Mouse (Mus musculus): ENCODE measurements around the gene Gpd1. TPM values are rescaled to one million over a fixed set of nuclear protein-coding genes. Genes with fewer than 3 reads are reported as not detected.

Gene Gpd1
- polyA plus RNA-seq, 1 experiment from 2014 or later = 33.0 TPM

GRCm38 (mm10) chr15:99733186-99733585, 15.9 kb downstream of the Gpd1 start:
- H3K27ac ChIP-seq (ENCODE audit: low read length) = no peak overlapping the region
- H3K27me3 ChIP-seq (replicated peaks; ENCODE audit: control insufficient read depth, insufficient read depth, low read length) = no peaks in the 10 kb centered on the region
- peaks cover 13% of the 10 kb centered on the region for H3K36me3 ChIP-seq (ENCODE audit: control insufficient read depth, insufficient read depth, low read length)
- H3K9me3 ChIP-seq (ENCODE audit: control insufficient read depth, low read length) = 0 out of 2 replicates have a peak, but pooled peaks cover 2% of the 10 kb centered on the region
- no peak overlapping the region for H3K4me2 ChIP-seq (ENCODE audit: low read depth, low read length)
- 93% methylated on average over 5 of the region's 5 CpGs for WGBS
- H3K4me1 ChIP-seq (ENCODE audit: control insufficient read depth, insufficient read depth, low read length) = no peaks in the 10 kb centered on the region
- no peak overlapping the region for H3K4me3 ChIP-seq (ENCODE audit: low read length)
- H3K9ac ChIP-seq (ENCODE audit: low read depth, low read length) = no peak overlapping the region
- no peak for ATAC-seq

GRCm38 (mm10) chr15:99735631-99736030, 18.3 kb downstream of the Gpd1 start:
- Histone ChIP-seq H3K36me3 (ENCODE audit: control insufficient read depth, insufficient read depth, low read length) (peaks cover 4% of the 10 kb centered on the region), H3K4me1 (ENCODE audit: control insufficient read depth, insufficient read depth, low read length) (no peaks in the 10 kb centered on the region)
- WGBS = 91% methylated on average over 2 of the region's 2 CpGs

DNA sequence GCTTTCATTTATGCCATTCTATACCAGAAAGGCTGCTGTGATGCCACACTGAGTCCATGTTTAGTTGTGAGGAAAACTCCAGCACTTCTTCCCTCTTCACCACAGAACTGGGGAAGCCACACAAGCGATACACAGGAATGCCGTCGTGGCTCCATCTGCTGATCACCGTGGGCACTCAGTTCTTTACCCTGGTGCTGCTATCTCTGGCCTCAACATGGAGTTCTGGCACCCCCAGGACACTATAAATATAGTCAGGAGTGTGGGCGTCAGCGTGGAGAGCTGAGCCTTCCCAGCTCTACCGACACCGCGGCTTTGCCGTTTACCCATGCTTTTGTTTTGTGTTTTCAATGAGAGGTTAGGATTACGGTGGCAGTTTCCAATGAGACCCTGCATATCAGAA, 19.4 kb downstream of the Gpd1 start:
- no peak overlapping the region for H3K4me3 ChIP-seq (ENCODE audit: low read length)
- H3K27ac ChIP-seq (ENCODE audit: low read length) = no peak overlapping the region
- WGBS = 93% methylated on average over 11 of the region's 11 CpGs

More at GRCm38 (mm10) chr15:99735631-99736030, 18.3 kb downstream of the Gpd1 start:
- ATAC-seq = no peak
- no peaks in the 10 kb centered on the region for H3K9me3 ChIP-seq (ENCODE audit: control insufficient read depth, low read length)
- H3K4me2 ChIP-seq (ENCODE audit: low read depth, low read length) = no peak overlapping the region
- no peaks in the 10 kb centered on the region for H3K27me3 ChIP-seq (replicated peaks; ENCODE audit: control insufficient read depth, insufficient read depth, low read length)
- no peak overlapping the region for H3K9ac ChIP-seq (ENCODE audit: low read depth, low read length)
- H3K4me3 ChIP-seq (ENCODE audit: low read length) = no peak overlapping the region
- H3K27ac ChIP-seq (ENCODE audit: low read length) = no peak overlapping the region

GRCm38 (mm10) chr15:99740229-99740628, 22.9 kb downstream of the Gpd1 start:
- Histone ChIP-seq H3K4me3 (ENCODE audit: low read length) (no peak overlapping the region), H3K27ac (ENCODE audit: low read length) (no peak overlapping the region), H3K9ac (ENCODE audit: low read depth, low read length) (no peak overlapping the region), H3K4me2 (ENCODE audit: low read depth, low read length) (no peak overlapping the region), H3K9me3 (ENCODE audit: control insufficient read depth, low read length) (no peaks in the 10 kb centered on the region), H3K36me3 (ENCODE audit: control insufficient read depth, insufficient read depth, low read length) (peaks cover 4% of the 10 kb centered on the region), H3K27me3 (replicated peaks; ENCODE audit: control insufficient read depth, insufficient read depth, low read length) (no peaks in the 10 kb centered on the region), H3K4me1 (ENCODE audit: control insufficient read depth, insufficient read depth, low read length) (no peaks in the 10 kb centered on the region)
- WGBS = 96% methylated on average over 4 of the region's 4 CpGs
- ATAC-seq = no peak

More for the DNA sequence above, 19.4 kb downstream of the Gpd1 start:
- Histone ChIP-seq H3K9me3 (ENCODE audit: control insufficient read depth, low read length) (no peaks in the 10 kb centered on the region), H3K36me3 (ENCODE audit: control insufficient read depth, insufficient read depth, low read length) (peaks cover 4% of the 10 kb centered on the region), H3K9ac (ENCODE audit: low read depth, low read length) (no peak overlapping the region), H3K4me2 (ENCODE audit: low read depth, low read length) (no peak overlapping the region), H3K4me1 (ENCODE audit: control insufficient read depth, insufficient read depth, low read length) (no peaks in the 10 kb centered on the region), H3K27me3 (replicated peaks; ENCODE audit: control insufficient read depth, insufficient read depth, low read length) (no peaks in the 10 kb centered on the region)
- no peak for ATAC-seq

- ATAC-seq = no peak
- WGBS = 74% methylated on average over 3 of the region's 3 CpGs
Observed at GRCm38 (mm10) chr15:99754204-99754603, 36.9 kb downstream of the Gpd1 start.

GRCm38 (mm10) chr15:99767467-99767866, 50.2 kb downstream of the Gpd1 start:
- Histone ChIP-seq H3K36me3 (ENCODE audit: control insufficient read depth, insufficient read depth, low read length) (0 out of 2 replicates have a peak, but pooled peaks cover 4% of the 10 kb centered on the region), H3K4me3 (ENCODE audit: low read length) (no peak overlapping the region), H3K4me1 (ENCODE audit: control insufficient read depth, insufficient read depth, low read length) (peaks cover 11% of the 10 kb centered on the region), H3K9me3 (ENCODE audit: control insufficient read depth, low read length) (no peaks in the 10 kb centered on the region), H3K27ac (ENCODE audit: low read length) (no peak overlapping the region), H3K4me2 (ENCODE audit: low read depth, low read length) (no peak overlapping the region), H3K27me3 (replicated peaks; ENCODE audit: control insufficient read depth, insufficient read depth, low read length) (no peaks in the 10 kb centered on the region), H3K9ac (ENCODE audit: low read depth, low read length) (no peak overlapping the region)
- ATAC-seq = no peak
- 72% methylated on average over 4 of the region's 4 CpGs for WGBS

More at GRCm38 (mm10) chr15:99754204-99754603, 36.9 kb downstream of the Gpd1 start:
- H3K9ac ChIP-seq (ENCODE audit: low read depth, low read length) = no peak overlapping the region
- no peak overlapping the region for H3K4me3 ChIP-seq (ENCODE audit: low read length)
- no peak overlapping the region for H3K4me2 ChIP-seq (ENCODE audit: low read depth, low read length)
- H3K9me3 ChIP-seq (ENCODE audit: control insufficient read depth, low read length) = no peaks in the 10 kb centered on the region
- H3K36me3 ChIP-seq (ENCODE audit: control insufficient read depth, insufficient read depth, low read length) = no peaks in the 10 kb centered on the region
- H3K27me3 ChIP-seq (replicated peaks; ENCODE audit: control insufficient read depth, insufficient read depth, low read length) = no peaks in the 10 kb centered on the region
- no peak overlapping the region for H3K27ac ChIP-seq (ENCODE audit: low read length)
- H3K4me1 ChIP-seq (ENCODE audit: control insufficient read depth, insufficient read depth, low read length) = peaks cover 10% of the 10 kb centered on the region

DNA sequence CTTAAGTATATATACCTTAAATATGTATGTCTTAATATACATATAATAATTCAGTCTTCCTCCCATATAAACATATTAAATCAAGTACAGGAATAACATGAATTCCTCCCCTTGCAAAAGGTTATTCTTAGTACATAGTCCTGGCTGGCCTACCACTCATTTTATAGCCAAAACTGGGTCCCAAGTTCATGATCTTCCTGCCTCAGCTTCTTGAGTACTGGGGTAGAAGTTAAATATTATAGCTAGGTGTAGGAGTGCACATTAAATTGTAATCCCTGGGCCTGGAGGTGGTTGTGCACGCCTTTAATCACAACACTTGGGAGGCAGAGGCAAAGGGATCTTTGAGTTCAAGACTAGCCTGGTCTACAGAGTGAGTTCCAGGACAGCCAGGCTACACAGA, 51.4 kb downstream of the Gpd1 start:
- no peak for ATAC-seq
- WGBS = 90% methylated on average over 1 of the region's 1 CpGs

GRCm38 (mm10) chr15:99771004-99771500, 53.7 kb downstream of the Gpd1 start:
- Histone ChIP-seq H3K9ac (ENCODE audit: low read depth, low read length) (peak overlapping the region; percentile 85), H3K9me3 (ENCODE audit: control insufficient read depth, low read length) (no peaks in the 10 kb centered on the region), H3K36me3 (ENCODE audit: control insufficient read depth, insufficient read depth, low read length) (no peaks in the 10 kb centered on the region), H3K4me1 (ENCODE audit: control insufficient read depth, insufficient read depth, low read length) (peaks cover 14% of the 10 kb centered on the region), H3K27me3 (replicated peaks; ENCODE audit: control insufficient read depth, insufficient read depth, low read length) (no peaks in the 10 kb centered on the region), H3K4me3 (ENCODE audit: low read length) (peak overlapping the region; percentile 85), H3K4me2 (ENCODE audit: low read depth, low read length) (peak overlapping the region; percentile 86), H3K27ac (ENCODE audit: low read length) (peak overlapping the region; percentile 93; the same call in 1 of the 2 replicates)
- WGBS = 10% methylated on average over 5 of the region's 5 CpGs
- no peak for ATAC-seq

More for the DNA sequence above, 51.4 kb downstream of the Gpd1 start:
- Histone ChIP-seq H3K27ac (ENCODE audit: low read length) (no peak overlapping the region), H3K9ac (ENCODE audit: low read depth, low read length) (no peak overlapping the region), H3K4me1 (ENCODE audit: control insufficient read depth, insufficient read depth, low read length) (peaks cover 14% of the 10 kb centered on the region), H3K36me3 (ENCODE audit: control insufficient read depth, insufficient read depth, low read length) (no peaks in the 10 kb centered on the region), H3K4me2 (ENCODE audit: low read depth, low read length) (no peak overlapping the region), H3K4me3 (ENCODE audit: low read length) (no peak overlapping the region), H3K27me3 (replicated peaks; ENCODE audit: control insufficient read depth, insufficient read depth, low read length) (no peaks in the 10 kb centered on the region), H3K9me3 (ENCODE audit: control insufficient read depth, low read length) (no peaks in the 10 kb centered on the region)

- Histone ChIP-seq H3K4me2 (ENCODE audit: low read depth, low read length) (peak overlapping the region; percentile 86), H3K27ac (ENCODE audit: low read length) (peak overlapping the region; percentile 93), H3K36me3 (ENCODE audit: control insufficient read depth, insufficient read depth, low read length) (no peaks in the 10 kb centered on the region), H3K9me3 (ENCODE audit: control insufficient read depth, low read length) (no peaks in the 10 kb centered on the region), H3K4me3 (ENCODE audit: low read length) (peak overlapping the region; percentile 85), H3K4me1 (ENCODE audit: control insufficient read depth, insufficient read depth, low read length) (peaks cover 14% of the 10 kb centered on the region), H3K27me3 (replicated peaks; ENCODE audit: control insufficient read depth, insufficient read depth, low read length) (no peaks in the 10 kb centered on the region), H3K9ac (ENCODE audit: low read depth, low read length) (peak overlapping the region; percentile 85)
- under 1% methylated on average over 59 of the region's 59 CpGs for WGBS
- ATAC-seq = peak; percentile 66
Observed at GRCm38 (mm10) chr15:99771601-99772276, 54.4 kb downstream of the Gpd1 start.
